Mouse (Mus musculus) central nervous system, embryonic 14 days (tissue): ENCODE data around the gene Stum. TPM values are rescaled to one million over a fixed set of nuclear protein-coding genes. Genes with fewer than 3 reads are reported as not detected.

Source experiments
- polyA plus RNA-seq: library from polyadenylated mRNA; depleted of rRNA; stranded (reverse); fragments of >200 nt; gene quantifications from 2 replicates; pipeline ENCODE4 v1.2.3, GENCODE M21; 2012; rRNA removed

Gene Stum
- 5.3 and 7.4 TPM in 2 replicates for polyA plus RNA-seq

DNA sequence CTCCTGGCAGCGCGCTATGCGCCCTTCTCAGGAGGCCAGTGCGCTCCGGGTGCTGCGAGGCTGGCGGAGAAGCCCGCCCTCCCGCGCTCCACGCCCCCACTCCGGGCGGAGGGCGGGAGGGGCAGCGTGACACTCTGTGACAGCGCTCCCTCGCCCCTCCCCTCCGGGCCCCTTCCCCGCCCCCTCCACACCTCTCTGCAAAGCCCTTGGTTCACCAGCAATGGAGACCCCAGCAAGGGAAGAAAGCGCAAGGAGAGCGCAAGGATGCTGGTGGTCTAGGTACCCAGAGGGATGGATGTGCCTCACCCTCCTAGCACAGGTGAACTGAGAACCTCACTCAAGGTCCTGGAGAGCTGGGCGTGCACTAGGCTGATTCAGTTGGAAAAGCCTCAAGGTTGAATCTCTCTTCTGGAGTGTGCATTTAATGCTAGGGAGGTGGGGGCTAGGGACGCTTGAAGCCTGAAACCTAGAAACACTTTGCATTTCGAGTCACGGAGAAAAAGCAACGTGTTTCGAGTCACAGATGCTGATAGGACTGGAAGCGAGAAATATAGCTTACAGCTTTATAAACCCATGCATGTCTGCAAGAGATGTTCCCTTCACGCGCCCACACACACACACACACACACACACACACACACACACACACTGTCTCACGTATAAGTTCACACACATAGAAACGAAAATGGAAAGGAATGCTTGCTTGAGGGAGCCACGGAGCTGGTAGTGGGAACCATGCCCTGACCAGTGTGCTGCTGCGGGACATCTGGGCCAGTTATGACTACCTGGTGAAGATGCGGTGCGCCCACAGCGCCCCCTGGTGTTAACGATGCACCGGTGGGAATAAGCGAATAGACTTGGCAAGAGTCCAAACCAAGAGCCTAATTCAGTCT is at the start of gene Stum:
Gene Stum, minus strand, starts transcription at position 106 of the 893 bp plus-strand sequence.

Other genes starting within 250 kb of the Stum start
- 16.1 and 18.2 TPM in 2 replicates for gene Psen2, start 220.1 kb downstream of the Stum start, polyA plus RNA-seq
- 4.5 and 7.0 TPM in 2 replicates for gene Itpkb, start 153.0 kb downstream of the Stum start, polyA plus RNA-seq
- 113 and 137 TPM in 2 replicates for gene Parp1, start 85.4 kb upstream of the Stum start, polyA plus RNA-seq
- gene Lin9, start 157.6 kb upstream of the Stum start, polyA plus RNA-seq: 10.5 and 12.5 TPM in 2 replicates
- gene Mixl1, start 213.5 kb upstream of the Stum start, polyA plus RNA-seq: 0.02 and 0.04 TPM in 2 replicates
- gene Acbd3, start 242.5 kb upstream of the Stum start, polyA plus RNA-seq: 30.5 and 31.8 TPM in 2 replicates